Mouse (Mus musculus): Measurements from ENCODE around the gene Foxred1. TPM values are rescaled to one million over a fixed set of nuclear protein-coding genes. Genes with fewer than 3 reads are reported as not detected.

The Foxred1 gene
- total RNA-seq, 2 experiments from 2014 or later: 4.8 to 7.3 TPM

DNA sequence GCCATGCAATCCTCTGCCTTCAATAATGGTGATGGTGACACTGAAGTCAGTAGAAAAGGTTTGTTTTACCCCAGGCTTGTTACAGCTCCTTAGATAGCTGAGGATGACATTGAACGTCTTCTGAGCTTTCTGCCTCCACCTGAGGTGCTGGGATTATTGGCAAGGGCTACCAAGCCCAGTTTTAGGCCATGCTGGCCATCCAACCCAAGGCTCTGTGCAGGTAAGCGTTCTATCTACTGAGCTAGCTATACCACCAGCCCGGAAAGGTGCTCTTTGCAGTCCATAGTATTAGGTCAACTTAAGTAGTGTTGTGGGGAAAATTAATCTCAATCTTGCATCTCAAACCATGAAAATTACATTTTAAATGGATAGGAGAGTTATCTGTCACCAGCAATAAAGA lies 13.2 kb downstream of the Foxred1 start:
- ATAC-seq (replicated peaks; ENCODE audit: low FRiP score, poor library complexity, severe bottlenecking): no peak

DNA sequence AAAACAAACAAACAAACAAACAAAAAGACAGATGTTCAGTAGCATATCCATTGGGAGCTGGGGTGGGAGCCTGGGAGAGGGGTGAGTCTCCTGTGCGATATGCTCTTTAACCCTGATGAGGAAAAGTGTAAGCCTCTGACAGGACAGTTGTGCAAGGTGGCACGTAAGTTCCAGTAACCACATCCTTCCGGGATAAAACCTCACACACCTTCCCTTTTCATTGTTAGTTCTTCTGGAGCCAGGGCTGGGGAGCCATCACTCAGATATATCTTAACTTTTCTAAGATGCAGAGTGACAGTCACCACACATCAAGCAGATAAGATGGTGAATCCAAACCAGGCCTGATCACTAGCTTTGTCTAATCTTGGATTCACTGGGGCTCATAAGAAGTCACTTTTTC lies 16.8 kb downstream of the Foxred1 start:
- ATAC-seq (replicated peaks; ENCODE audit: low FRiP score, poor library complexity, severe bottlenecking): no peak

GRCm38 (mm10) chr9:35192983-35193542 lies 17.8 kb downstream of the Foxred1 start:
- ATAC-seq (replicated peaks; ENCODE audit: low FRiP score, poor library complexity, severe bottlenecking): no peak

DNA sequence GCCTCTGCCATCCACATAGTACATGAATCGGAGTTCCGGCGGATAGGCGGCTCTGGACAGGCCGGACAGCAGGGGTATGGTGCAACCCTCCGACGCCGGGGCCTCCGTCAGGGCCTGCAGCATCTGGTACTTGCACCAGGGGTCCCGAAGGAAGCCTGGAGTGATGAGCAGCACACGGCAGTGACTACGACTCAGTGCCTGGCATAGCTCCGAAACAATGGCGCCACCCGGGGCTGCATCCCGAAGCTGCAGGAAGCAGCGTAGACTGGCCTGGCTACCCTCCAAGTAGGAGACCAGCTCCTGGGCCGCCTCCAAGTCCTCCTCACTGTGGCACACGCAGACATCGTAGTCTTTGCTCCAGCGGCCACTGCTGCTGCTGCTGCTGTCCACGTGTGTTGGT lies 22.2 kb downstream of the Foxred1 start:
- no peak for ATAC-seq (replicated peaks; ENCODE audit: low FRiP score, poor library complexity, severe bottlenecking)

DNA sequence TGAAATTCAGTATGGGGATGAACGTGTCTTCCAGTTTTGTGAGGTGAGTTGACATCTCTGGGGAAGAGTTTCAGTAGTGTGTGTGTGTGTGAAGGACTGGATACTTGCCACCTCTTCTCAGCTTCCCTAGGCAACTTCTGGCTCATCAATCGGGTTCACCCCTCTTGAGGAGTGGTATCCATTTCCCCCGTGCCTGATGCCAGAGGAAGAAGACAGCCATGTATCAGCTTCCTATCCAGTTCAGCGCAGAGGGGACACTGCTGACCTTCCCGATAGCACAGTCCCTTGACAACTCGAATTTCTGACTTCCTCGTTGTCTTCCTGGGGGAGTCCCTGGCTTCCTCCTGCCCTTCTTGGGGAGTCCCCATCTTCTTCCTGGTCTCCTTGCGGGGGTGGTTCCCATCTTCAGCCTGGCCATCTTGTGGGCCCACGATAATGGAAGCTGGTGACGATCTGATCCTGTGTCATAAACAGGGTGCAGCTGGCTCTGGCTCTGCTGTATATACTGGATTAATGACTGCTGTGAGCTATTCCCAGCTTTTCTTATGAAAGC lies 23.4 kb downstream of the Foxred1 start:
- no peak for ATAC-seq (replicated peaks; ENCODE audit: low FRiP score, poor library complexity, severe bottlenecking)

- ATAC-seq (replicated peaks; ENCODE audit: low FRiP score, poor library complexity, severe bottlenecking): no peak
These were observed 24.4 kb downstream of the Foxred1 start for GRCm38 (mm10) chr9:35186430-35186829.

GRCm38 (mm10) chr9:35183359-35183758 lies 27.5 kb downstream of the Foxred1 start:
- no peak for ATAC-seq (replicated peaks; ENCODE audit: low FRiP score, poor library complexity, severe bottlenecking)

- no peak for ATAC-seq (replicated peaks; ENCODE audit: low FRiP score, poor library complexity, severe bottlenecking)
These were observed 28.0 kb downstream of the Foxred1 start for GRCm38 (mm10) chr9:35182832-35183231.

DNA sequence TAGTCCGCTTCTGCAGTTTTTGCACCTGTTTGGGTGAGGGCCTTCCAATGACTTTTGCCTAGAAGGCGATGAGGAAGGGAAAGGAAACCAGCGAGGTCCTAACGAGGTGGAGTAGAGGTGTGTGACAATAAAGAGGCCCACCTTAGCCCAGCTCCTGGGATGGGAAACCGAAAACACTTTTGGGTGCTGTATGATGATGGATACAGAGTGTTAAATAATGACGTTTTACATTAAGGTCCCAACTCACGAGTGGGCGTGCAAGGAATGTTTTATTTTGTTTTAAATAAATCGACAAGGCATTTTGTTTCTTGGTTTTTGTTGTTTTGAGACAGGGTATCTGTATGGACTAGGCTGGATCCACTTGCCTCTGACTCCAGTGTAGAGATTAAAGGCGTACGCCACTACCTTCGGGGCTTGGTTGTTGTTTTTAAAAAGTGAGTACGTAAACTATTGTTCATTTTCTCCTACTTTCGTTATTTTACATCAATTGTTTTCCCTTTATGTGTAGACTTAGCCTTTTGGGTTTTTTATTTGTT lies 34.7 kb downstream of the Foxred1 start:
- ATAC-seq (replicated peaks; ENCODE audit: low FRiP score, poor library complexity, severe bottlenecking): peak; percentile 50

DNA sequence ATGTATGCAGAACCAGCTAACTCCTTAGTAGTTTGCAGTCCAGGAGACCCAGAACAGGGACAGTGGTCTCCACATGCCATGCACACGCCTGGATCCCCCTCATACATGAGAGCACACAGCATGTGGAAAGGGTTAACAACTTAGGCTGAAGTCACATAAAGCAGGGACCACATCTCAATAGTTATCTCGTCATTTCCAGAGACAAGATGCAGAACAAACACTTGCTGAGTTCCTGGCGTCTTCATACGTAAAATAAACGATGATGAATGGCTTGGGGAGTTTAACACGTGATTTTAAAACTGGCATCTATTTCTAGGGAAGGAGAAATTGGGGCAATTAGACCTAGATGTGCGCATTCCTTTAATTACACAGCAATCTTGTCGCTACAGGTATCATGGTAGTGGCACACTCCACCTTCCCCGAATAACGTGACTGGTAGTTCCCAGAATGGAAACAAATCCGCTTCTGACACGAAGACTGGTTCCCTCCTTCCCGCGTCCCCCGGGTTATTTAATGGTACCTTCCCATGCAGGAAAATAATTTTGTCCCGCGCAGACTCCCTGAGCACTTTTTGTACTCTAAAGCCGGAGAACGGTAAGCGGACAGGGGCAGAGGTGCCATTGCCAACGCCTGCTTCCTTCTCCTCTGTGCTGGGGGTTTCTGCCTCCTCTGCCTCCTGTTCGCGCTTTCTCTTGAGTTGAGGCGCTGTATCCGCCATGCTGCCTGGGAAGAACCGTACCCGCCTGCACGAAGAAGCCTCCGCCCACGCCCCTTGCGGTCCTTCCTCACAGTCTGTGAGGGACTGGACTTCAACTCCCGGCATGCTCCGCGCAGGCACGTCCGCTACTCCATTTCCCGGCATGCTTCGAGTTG lies 35.4 kb downstream of the Foxred1 start, which contains the start of gene Dcps:
TSS of gene Dcps (minus strand) at position 811 of the 873 bp plus-strand sequence.
- ATAC-seq (replicated peaks; ENCODE audit: low FRiP score, poor library complexity, severe bottlenecking): peak; percentile 99

DNA sequence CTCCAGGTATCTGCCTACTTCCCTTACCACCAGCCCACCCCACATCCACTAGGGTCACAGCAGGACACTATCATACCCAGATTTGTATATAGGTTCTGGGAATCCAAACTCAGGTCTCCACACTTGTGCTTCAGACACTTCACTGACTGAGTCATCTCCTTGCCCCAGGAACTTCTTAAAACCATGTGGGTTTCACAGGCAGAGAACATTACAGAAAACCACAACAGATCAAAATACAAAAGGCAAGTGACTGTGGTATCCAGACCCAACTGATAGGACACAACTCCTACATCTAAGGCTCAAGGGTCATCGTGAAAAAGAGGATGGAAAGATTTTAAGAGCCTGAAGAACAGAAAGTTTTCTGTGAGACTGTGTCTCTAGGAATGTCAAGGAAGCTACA lies 37.5 kb downstream of the Foxred1 start:
- no peak for ATAC-seq (replicated peaks; ENCODE audit: low FRiP score, poor library complexity, severe bottlenecking)

DNA sequence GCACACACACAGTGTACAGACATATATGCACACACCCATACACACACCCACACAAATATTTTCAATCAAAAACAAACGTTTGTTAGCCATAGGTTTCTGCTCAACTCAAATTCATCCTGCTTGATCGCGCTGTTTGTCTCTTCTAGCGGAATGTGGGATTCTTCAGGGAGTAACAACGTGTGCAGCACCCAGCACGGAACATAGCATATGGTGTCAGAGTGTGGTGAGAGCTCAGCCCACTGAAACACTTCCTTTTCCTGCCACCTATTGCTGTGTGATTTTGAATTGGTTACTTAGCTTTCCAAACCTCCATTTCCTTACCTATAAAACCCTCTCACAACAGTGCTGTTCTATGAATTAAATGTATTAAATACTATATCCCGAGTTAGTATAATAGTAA lies 40.8 kb downstream of the Foxred1 start:
- no peak for ATAC-seq (replicated peaks; ENCODE audit: low FRiP score, poor library complexity, severe bottlenecking)

DNA sequence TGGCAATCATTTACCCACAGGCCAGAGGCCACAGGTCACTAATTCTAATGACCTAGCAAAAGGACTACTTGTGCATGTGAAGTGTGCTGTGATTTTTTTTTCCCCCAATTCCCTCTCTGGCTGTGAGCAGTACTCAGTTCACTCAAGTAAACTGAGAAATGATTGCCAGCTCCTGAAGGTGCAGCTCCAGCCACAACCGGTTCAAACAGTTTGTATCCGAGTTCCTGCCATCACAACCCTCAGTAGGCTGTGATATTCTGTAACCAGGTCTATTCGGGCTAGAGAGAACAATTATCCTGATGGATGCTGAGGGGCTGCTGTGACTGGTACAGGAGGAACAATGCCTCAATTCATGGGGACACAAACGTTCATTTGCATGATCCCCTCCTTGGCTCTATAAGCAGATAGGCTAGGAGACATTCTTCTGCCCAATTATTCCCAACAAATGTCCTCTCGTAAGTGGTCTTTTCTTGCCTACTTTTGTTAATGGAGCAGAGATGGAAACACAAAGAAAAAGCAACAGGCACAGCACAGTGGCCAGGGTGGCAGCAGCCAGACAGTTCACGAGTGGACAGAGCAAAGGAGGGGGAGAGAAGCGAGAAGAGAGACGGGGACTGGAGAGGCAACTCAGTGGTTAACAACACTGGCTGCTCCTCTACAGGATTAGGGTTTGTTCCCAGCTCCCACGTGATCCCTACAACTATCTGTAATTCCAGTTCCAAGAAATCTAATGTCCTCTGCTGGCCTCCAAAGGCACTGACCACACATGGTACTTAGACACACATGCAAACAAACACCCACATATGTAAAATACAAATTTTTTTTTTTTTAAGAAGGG lies 43.8 kb downstream of the Foxred1 start:
- no peak for ATAC-seq (replicated peaks; ENCODE audit: low FRiP score, poor library complexity, severe bottlenecking)

- peak; percentile 67 for ATAC-seq (replicated peaks; ENCODE audit: low FRiP score, poor library complexity, severe bottlenecking)
These were observed 44.6 kb downstream of the Foxred1 start for GRCm38 (mm10) chr9:35166144-35166797.

DNA sequence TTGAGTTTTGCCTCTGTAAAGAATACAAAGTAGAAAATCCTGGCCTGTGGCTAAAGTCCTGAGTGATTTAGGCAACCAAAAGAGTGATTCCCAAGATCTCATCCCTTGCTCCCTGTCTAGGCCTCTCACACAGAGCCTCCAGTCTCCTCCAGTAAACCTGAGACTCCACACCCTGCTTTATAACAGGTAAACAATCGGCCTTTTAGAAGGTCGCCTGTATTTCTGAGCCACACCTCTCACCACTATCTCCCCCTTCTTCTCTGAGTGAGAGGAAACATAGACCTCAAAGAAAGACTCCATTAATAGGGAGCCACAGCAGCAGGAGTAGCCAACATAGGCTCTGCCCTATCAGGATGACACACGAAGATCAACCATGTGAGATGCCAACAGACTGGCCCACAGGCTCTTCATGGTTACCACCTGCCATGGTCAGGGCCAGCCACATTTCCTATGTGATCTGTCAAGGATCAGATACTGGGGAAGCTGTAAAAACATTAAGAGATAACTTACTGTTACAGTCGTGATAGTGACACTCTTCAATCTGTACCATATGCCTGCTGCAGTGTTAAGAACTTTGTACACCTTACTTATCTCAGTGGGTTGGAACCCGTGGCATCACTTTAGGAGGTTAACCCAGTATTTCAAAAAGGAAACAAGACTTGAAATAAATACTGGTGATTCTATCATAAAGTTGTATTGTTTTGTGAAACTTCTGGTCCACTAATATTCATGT lies 46.5 kb downstream of the Foxred1 start:
- ATAC-seq (replicated peaks; ENCODE audit: low FRiP score, poor library complexity, severe bottlenecking): no peak

DNA sequence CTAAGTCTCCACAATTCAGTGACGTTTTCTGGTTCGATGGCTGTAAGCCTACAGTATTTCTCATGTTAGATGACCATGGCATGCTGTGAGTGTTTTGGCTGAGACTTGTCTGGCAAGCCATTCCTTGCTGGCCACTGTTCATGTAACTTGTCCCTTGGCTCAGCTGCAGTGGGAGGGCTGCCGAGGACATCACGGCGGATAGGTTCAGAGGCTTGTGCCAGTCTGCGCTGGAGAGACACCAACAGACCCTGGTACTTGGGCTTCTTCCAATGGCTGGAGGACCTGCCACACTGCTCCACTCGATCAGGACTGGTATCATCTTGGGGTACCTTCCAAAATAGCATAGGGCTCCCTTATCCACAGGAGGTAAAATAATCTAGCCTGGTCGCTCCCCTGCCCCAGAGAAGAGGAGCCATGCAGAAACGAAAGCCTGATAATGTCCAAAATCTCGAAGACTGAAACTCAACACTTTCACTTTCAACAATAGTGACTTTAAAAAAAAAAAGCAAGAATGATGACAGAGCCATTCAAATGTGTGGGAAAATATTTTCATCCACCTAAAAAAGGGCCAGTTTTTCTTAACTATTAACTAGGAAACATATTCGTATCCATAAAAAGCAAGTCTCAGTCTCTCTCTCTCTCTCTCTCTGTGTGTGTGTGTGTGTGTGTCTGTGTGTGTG lies 47.7 kb downstream of the Foxred1 start:
- no peak for ATAC-seq (replicated peaks; ENCODE audit: low FRiP score, poor library complexity, severe bottlenecking)

- no peak for ATAC-seq (replicated peaks; ENCODE audit: low FRiP score, poor library complexity, severe bottlenecking)
These were observed 49.1 kb downstream of the Foxred1 start for GRCm38 (mm10) chr9:35161721-35162120.

DNA sequence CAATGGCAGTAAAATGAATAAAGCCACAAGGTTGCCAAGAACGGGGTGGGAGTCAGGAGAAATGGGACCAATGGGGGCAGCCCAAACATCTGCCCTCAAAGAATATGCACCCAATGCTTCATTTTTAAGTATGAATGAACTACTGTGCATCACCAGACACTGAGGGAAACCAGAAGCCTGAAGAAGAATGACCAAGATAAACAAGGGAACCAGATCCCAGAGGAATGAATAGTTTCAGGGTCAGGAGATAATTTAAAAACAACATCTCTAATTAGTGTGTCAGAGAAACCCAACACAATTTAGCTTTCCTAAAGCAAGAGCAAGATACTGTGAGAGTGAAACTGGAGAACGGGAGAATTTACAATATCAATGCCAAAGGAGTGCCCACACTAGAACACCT lies 50.2 kb downstream of the Foxred1 start:
- no peak for ATAC-seq (replicated peaks; ENCODE audit: low FRiP score, poor library complexity, severe bottlenecking)
